9 mouse cellular contexts compared by ENCODE assay signal in the genomic region with DNA sequence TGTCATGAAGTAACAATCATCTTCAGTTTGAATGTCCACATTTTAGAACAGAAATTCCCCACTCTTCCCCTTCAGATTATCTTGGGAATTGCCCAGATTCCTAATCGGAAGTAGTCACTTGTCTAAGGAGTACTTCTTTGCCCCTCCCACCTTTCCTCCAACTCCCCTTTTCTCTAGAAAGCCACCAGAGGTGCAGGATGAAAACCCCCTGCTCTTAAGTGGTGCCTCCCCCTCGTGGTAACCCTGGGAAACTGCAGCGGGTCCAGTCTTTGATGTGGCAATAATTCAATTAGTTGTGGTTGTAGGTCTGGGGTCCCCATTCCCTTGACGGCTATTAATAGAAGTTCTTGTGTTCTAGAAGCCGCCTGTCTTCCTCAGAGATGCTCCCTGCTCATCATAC.
A peak's percentile ranks its signal among the peaks of the same experiment; 100 is the strongest.
DNase-seq lines count a peak whose midpoint lies in the region; TF ChIP-seq lines count a peak whose summit lies in the region.
"Had no signal": no experiment of that assay in that cellular context is flagged by ENCODE, and none has a peak within 500 bp of the region (broad histone marks: within the 10 kb centered on the region; RNA-seq: fewer than 3 reads in every experiment).

No protein-coding gene starts in this region.

- TF ChIP-seq POLR2A in spleen, adult 2 months (IDR thresholded peaks at IDR 0.05; ENCODE audit: low read depth, low read length): no peak
- TF ChIP-seq POLR2A in cortical plate, adult 2 months (IDR thresholded peaks at IDR 0.05; ENCODE audit: extremely low read depth, insufficient read depth, low read length): no peak

- intact Hi-C loops in gastrocnemius, adult 2 months (cut with DNase I): loop anchor here (2.0 kb wide), 1 partner anchor 95 kb away; no protein-coding TSS in a partner anchor
- intact Hi-C loops in gastrocnemius, postnatal 14 days (cut with DNase I; ENCODE audit: low total_unique reads): loop anchor here (5.0 kb wide), 1 partner anchor 86 kb away; no protein-coding TSS in a partner anchor

- peak; percentile 31 for DNase-seq in gastrocnemius, adult 2 months
- no peak for DNase-seq in gastrocnemius, postnatal 14 days
- DNase-seq in spleen, adult 2 months (ENCODE audit: low read depth in 1 of 2, low spot score in 2 of 2): peak in 1 of 2 experiments; percentile 18
- DNase-seq in spleen, adult 12 weeks (ENCODE audit: low spot score): no peak
- DNase-seq in lung, adult 18-20 months: peak; percentile 17 to 27
- DNase-seq in frontal cortex, postnatal 10 days (ENCODE audit: low spot score in 2 of 2): no peak
- DNase-seq in cerebellum, adult 9-11 months: no peak

- no peak overlapping the region for H3K27ac ChIP-seq in gastrocnemius, adult 2 months
- no peak overlapping the region for H3K27ac ChIP-seq in spleen, adult 2 months (ENCODE audit: insufficient read depth, low read length)
- H3K27ac ChIP-seq in cortical plate, adult 2 months (ENCODE audit: insufficient read depth, low read length): no peak overlapping the region
- H3K27ac ChIP-seq: neural tube, embryonic 12.5 days had no signal

- H3K27me3 ChIP-seq in spleen, adult 2 months (ENCODE audit: control insufficient read depth, insufficient read depth, low read length): no peaks in the 10 kb centered on the region
- H3K27me3 ChIP-seq: neural tube, embryonic 12.5 days had no signal

- H3K4me1 ChIP-seq in spleen, adult 2 months (ENCODE audit: control insufficient read depth, insufficient read depth, insufficient read length): no peaks in the 10 kb centered on the region
- no peaks in the 10 kb centered on the region for H3K4me1 ChIP-seq in cortical plate, adult 2 months (ENCODE audit: control insufficient read depth, insufficient read depth, low read length)
- H3K4me1 ChIP-seq: neural tube, embryonic 12.5 days had no signal

- peak; percentile 72 for TF ChIP-seq CTCF in gastrocnemius, adult 2 months (IDR thresholded peaks at IDR 0.05)
- peak; percentile 44; the same call in 1 of the 2 replicates for TF ChIP-seq CTCF in spleen, adult 2 months (IDR thresholded peaks at IDR 0.05; ENCODE audit: extremely low read depth, insufficient read depth, insufficient read length, insufficient replicate concordance)
- peak; percentile 31; the same call in 1 of the 2 replicates for TF ChIP-seq CTCF in cortical plate, adult 2 months (IDR thresholded peaks at IDR 0.05; ENCODE audit: extremely low read depth, insufficient read depth, low read length)

- no peaks in the 10 kb centered on the region for H3K36me3 ChIP-seq in spleen, adult 2 months (ENCODE audit: control insufficient read depth, insufficient read depth, low read length)
- H3K36me3 ChIP-seq: neural tube, embryonic 12.5 days had no signal

- H3K4me3 ChIP-seq in gastrocnemius, adult 2 months: no peak overlapping the region
- H3K4me3 ChIP-seq in spleen, adult 2 months (ENCODE audit: extremely low read depth, insufficient read depth, insufficient read length): no peak overlapping the region
- no peak overlapping the region for H3K4me3 ChIP-seq in cortical plate, adult 2 months (ENCODE audit: insufficient read depth, low read length)
- H3K4me3 ChIP-seq: neural tube, embryonic 12.5 days had no signal

- 25% methylated on average over 5 of the region's 5 CpGs for WGBS in spleen, adult 2 months

Comparison
In these comparisons a context has a peak if more than half of its experiments do, and no peak if none do; other contexts are left out.
1. DNase-seq: peak in gastrocnemius, adult 2 months (single experiment) and lung, adult 18-20 months (2 of 2); none in gastrocnemius, postnatal 14 days (single experiment), spleen, adult 12 weeks (single experiment), frontal cortex, postnatal 10 days (0 of 2) and cerebellum, adult 9-11 months (single experiment).
2. Peak in every context shown above with its lines, with median percentiles within 50 percentile points of each other: CTCF ChIP-seq.